Mouse (Mus musculus) olfactory bulb, adult 2 months (tissue): Measurements from ENCODE around the gene Gsg1l.

Source experiments
- CTCF ChIP-seq: fragments of 200-500 bp; IDR thresholded peaks from 2 replicates; pipeline ENCODE4 v1.5.1; 2012; ENCODE audit warnings: low read depth, mild to moderate bottlenecking, low read length, moderate library complexity; ENCODE audit not compliant: insufficient read depth
- POLR2A ChIP-seq: fragments of 200-500 bp; IDR thresholded peaks from 2 replicates; pipeline ENCODE4 v1.6.1; 2012; ENCODE audit warnings: mild to moderate bottlenecking, low read depth, low read length, moderate library complexity; ENCODE audit not compliant: insufficient read depth

GRCm38 (mm10) chr7:126057332-126057914, 24.8 kb downstream of the Gsg1l start:
- TF ChIP-seq POLR2A (no peak), CTCF (no peak)
